Mouse (Mus musculus) liver (tissue): ENCODE data around the gene Taf5l.
A peak's percentile ranks its signal among the peaks of the same experiment; 100 is the strongest.
"Not testable (repeated sequence)": the region's sequence is repeated elsewhere in the genome, so short reads cannot be mapped to it uniquely, and the experiment has no call there.

Experiments used
- DNase-seq: peaks from one replicate; pipeline ENCODE4 v3.0.0-alpha.2; 2020; ENCODE audit warnings: mixed read lengths

The Taf5l gene

DNA sequence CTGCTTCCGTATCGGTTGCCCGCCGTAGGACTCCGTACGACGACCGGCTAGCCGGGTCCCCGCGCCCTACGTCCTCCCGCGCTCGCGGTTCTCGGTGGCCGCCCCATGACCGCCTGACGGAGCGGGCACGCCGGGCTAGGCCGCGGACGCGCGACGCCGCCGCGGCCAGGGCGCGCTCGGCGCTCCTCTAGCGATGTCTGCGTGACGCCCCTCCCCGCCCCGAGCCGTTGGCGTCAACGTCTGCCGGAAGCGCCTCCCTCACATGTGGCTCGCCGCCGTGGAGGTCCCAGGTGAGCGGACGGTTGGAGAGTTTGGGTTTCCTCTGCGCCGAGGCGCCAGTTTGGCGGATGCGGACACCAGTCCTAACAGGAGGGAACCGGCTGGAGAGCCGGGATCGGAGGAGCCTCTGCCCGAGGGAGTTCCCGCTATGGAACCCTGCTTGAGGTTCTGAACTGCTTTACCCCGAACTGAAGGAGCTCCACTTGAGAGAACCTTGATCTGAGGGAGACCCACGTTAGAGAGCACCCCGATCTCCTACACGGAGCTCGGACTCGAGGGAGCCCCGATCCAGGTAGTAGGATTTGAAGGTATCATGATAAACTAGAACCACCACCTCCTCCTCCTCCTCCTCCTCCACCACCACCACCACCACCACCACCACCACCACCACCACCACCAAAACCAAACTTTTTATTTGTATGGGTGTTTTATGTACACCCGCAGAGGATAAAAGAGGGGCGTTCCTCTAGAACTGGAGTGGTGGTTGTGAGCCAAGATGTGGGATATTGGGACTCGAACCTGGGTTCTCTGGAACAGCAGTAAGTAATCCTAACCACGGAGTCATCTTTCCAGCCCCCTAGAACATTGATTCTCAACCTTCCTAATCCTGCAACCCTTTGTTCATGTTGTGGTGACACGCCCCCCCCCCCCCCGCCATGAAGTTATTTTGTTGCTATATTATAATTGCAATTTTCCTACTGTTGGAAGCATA lies at the start of gene Taf5l, which contains the start of gene Urb2:
TSS of gene Taf5l (minus strand) at position 161 of the 991 bp plus-strand sequence.
TSS of gene Urb2 (plus strand) at position 272 of the 991 bp plus-strand sequence.
- DNase-seq: peak; percentile 93

DNA sequence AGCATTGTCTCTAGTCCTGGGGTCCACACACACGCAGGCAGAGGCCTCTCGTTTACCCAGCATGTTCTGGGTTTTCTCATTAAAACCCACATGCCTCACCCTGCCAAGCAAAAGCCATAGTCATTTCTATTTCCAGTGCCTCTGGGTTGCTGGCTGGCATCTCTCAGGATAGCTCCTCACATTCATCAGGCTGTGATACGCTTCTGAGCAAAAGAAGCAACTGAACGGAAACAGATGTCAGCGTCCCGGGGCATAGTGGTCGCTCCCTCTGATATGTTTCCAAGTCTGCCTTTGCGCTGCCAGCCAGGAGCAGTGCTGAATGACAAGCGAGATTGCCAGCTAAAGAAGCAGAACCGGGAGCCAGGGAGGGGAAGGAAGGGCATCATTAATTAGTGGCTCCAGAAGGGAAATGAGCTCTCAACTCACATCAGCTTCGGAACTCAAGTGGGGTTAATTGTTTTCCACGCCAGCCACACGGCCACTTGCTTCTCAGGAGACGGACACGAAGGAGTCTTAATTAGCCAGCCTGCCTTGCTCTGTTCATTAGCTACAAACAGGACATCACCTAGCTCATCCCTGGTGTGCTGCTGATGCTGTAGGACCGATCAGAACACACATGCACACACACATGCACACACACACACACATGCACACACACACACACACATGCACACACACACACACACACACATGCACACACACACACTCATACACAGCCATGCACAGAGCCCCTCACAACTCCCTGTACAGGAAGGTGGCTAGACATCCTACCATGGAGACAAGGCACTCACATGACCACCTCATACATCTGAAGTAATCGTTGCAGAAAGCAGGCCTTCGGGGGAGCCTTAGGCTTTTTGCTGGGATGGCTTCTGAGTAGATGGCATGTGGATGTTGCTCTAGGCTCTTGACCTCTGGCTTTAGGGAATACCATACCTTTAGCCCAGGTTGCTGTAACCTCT lies 49.4 kb upstream of the Taf5l start:
- no peak for DNase-seq

DNA sequence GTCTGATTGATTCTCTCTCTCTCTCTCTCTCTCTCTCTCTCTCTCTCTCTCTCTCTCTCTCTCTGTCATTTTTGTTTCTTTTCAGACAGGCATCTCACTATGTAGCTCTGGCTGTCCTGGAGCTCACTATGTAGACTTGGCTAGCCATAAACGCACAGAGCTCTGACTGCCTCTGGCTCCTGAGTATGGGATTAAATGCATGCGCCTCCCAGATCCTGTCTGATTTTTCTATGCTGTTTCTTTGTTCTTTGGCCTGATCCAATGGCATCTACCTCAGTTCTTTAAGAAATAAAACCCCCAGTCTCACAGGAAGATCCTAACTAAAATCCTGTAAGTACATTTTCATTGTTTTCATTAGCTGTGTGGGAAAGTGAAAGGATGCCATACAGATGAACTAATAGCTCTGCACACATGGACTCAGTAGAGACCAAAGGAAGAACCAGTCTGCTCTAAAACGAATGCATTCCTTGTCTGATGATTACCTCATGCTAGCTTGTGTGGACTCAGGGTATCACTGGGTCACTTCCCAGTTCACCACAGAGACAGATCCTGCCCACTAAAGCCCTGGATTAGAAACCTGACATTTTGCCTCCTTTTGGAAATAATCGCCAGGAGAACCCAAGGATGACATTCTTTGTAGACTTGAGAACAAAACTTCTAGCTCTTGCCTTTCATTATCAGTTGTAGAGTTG lies 46.0 kb upstream of the Taf5l start:
- DNase-seq: no peak

DNA sequence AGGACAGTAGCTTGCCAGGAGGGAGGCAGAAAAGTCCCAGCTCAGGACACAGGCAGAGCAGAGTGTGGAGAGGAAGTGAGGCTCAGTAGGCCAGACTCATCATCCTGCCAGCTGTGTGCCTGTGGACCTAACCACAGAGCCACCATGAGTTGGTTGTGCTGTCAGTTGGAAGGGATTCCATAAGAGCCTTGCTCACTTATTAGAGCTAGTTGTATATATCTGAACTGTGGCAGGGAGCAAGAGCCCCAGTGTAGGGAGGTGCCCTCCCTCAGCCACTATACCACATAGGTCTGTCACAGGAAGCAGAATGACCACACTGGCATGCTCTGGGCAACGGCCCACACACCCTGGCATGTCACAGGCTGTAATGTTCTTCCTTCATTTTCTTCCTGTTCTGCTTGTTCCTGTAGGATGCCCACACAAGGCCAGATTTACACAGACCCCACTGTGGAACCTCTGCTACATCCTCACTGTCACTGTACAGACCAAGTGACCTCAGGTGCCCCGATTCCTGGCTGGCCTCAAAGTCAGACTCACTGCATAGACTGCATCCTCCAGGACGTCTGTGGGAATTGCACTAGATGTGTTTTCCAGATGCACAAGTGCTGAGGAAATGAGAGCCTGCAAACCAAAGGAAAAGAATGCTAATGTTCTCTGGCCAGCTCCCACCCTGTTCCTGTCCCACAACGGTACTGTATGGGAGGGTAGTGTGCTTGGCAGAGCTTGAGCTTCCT lies 45.3 kb upstream of the Taf5l start:
- DNase-seq: no peak

DNA sequence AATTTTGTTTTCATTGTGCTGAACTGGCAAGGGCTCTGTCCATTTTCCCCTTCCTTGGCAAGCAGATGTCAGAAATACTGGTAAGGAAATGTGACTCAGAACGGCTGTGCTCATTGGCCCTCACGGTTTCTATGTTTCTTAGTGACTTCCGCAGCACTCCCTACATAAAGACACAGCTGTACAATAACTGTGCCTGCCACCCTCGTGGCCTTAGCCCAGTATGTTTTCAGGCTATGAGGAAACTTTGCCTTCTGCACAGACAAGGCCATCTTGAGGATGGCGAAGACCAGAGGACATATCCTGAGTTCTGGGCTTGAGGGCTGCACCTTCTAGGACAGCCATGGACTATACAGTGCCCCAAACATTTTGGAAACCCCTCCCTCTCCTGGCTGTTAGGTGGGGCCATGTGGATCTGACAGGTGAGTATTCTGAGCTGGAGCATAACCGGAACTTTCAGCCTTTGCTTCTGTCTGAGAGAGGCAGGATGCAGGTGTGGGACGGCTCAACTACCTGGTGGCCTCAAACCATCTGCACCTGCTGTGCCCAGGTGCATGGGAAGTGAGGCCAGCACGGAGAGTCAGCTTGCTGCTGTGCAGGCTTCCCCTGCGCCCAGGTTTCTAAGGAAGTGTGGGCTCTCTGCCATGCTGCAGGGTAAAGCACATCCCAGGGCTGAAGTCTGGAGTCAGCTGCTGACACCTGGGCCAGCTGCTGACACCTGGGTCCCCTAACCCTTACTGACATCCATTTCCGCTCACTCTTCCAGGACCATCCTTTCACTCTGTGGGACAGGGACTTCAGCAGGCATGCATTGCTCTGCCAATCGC lies 35.8 kb upstream of the Taf5l start:
- DNase-seq: no peak

DNA sequence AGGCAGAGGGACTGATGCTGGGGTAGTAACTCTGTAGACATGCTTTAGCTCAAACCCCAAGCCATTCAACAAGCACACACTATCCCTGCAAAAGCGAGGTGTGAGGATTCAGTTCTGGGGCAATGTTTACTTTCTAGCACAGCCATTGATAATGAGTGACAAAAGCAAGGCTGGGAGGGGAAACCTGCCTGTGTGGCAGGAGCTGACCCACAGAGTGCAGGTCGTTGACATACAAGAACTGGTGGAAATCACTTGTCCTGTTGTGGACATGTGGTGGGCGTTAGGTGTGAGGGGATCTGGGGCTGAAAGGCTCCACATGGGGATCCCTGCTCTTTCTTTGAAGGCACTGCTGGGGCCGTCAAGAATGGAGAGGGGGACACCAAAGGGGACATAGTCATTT lies 31.4 kb upstream of the Taf5l start:
- no peak for DNase-seq

DNA sequence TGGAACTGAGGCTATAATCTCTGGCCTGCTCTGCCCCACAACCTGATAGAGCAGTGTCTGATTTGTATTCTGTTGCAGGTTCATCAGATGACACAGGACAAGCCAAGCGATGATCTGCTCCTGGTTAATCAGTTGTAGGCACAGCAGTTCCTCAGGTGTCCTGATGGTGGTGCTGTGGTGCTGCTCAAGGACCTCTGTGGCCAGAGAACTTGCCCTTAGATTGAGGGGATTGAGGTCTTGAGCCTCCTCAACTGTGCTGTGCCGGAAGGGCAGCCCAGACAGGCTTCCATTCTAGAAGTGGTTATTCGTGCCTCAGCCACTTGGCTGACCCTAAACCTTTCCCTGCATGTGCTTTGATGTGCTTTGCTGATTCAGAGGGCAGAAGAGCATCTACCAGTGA lies 30.9 kb upstream of the Taf5l start:
- DNase-seq: peak; percentile 69

DNA sequence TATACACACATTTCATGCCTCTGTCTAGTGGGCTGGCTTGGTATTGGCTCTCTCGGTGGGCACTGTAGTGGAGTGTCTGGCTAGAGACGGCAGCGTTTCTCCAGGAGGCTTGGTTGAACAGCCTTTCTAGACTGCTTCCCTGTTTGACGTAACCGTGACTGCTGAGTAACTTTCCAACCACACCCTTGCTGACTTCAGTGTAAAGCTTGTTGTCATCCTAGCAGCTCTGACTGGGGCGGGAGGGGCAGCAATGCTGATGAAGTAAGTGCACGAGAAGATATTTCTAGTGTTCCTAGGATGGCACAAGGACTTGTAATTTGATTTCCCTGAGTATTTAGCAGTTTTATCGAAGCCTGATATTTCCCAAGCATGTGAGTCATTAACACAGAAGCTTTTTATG lies 24.7 kb upstream of the Taf5l start:
- peak; percentile 60 for DNase-seq

DNA sequence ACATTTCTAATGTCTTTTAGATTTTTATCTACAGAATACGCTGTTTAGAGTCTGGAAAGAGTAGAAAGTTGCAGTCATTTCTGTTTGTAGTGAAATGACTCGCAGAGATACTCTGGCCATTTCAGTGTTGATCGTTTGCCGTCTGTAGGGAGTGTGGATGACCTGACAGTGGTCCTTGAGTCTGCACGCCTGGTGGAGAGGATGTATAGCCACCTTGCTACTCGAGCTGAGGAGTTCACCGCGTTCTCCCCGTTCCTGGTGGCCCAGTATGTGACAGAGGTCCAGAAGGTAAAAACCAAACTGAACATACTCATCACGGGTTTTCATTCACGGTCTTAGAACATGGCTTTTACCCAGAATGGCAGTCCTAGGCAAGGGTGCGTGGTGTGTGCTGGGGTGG lies 23.7 kb upstream of the Taf5l start:
- DNase-seq: no peak

DNA sequence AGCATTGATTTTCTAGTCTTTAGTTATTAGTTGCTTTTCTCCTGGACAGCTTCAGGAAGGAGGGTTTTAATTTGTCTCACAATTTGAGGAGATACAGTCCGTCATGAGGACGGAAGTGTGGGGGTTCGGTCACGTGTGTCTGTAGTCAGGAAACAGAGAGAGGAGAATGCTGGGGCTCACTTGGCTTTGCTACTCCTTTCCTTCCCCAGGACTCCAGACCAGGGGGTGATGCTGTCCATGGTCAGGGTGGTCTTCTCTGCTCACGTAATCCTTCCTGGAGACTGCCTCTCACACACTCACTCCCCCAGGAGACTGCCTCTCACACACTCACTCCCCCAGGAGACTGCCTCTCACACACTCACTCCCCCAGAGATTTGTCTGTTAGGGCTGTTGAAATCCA lies 23.2 kb upstream of the Taf5l start:
- no peak for DNase-seq

DNA sequence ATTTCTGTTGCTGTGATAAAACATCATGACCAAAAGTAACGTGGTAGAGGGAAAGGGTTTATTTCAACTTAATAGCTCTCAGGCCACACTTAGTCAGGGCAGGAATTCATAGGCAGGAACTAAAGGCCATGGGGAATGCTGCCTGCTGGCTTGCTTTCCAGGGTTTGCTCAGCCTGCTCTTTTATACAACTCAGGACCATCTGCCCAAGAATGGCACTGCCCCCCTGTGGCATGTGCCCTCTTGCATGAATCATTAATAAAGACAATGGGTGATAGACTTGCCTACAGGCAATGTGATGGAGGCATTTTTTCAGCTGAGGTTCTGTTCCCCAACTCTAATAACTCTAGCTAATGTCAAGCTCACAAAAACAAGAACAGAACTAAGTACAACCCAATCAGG lies 21.0 kb upstream of the Taf5l start:
- DNase-seq: no peak

DNA sequence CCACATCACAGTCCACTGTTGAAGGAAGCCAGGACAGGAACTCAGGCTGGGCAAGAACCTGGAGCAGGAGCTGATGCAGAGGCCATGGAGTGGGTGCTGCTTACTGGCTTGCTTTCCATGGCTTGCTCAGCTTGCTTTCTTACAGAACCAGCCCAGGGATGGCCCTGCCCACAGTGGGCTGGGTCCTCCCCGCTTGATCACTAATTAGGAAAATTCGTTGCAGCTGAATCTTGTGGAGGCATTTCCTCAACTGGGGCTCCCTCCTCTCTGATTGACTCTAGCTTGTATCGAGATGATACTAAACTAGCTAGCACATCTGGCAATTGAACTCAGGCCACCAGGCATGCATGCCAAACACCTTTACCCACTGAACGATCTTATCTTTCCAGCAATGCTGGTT lies 18.2 kb upstream of the Taf5l start:
- no peak for DNase-seq

DNA sequence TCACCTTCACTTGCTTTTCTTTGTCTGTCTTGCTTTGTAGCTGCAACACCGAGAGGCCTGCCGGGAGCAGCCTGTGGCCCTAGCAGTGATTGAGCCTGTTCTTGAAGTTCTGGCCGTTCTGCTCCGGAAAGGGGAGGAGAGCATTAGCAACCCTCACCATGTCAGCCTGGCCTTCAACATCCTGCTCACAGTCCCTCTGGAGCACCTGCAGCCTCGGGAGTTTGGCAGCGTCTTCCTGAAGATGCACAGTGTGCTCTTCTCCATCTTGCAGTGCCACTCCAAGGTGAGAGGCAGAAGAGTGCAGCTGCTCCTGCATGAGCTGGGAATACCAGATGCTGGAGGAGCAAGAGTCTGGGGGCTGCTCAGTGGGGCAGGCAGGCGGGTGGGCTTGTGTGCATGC lies 16.9 kb upstream of the Taf5l start:
- no peak for DNase-seq

DNA sequence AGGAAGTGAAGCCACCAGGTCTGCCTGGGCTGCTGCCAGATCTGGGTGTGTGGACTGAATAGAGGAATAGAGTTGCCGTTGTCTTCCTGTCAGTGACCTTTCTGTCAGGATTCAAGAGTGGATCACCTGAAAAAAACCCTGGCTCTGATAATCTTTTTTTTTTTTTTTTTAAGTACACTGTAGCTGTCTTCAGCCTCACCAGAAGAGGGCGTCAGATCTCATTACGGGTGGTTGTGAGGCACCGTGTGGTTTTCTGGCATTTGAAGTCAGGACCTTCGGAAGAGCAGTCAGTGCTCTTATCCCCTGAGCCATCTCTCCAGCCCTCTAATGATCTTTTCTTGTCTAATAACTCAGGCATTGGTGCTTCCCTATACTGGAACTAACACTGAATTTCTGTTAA lies 12.2 kb upstream of the Taf5l start:
- DNase-seq: no peak

DNA sequence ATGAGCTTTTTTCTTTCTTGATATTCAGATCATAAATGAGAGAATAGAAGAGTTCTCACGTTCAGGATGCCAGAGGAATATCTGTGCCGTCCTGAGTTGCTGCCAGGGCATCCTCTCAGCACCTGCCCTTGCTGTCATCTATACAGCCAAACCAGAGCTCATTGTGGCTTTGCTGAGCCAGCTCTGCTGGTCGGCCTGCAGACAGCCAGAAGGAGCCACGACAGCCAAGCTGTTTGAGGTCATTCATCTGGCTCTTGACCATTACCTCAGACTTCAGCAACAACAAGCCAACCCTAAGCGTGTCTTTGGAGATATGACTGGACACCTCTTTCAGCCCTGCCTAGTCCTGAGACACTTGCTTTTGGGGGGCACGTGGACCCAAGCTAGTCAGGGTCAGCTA lies 6.6 kb upstream of the Taf5l start:
- no peak for DNase-seq

DNA sequence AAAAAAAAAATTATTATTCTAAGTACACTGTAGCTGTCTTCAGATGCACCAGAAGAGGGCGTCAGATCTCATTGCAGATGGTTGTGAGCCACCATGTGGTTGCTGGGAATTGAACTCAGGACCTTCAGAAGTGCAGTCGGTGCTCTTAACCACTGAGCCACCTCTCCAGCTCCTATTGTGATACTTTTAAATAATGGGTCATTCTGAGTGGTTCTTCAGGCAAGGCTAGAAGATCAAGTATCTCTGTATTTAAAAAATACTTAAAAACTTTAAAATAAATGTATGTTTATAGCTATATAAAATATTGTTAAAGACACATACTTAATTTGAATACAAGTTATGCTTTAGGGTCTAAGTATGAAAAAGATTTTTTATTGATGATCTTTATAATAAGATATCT lies 5.1 kb upstream of the Taf5l start:
- DNase-seq: not testable (repeated sequence)

DNA sequence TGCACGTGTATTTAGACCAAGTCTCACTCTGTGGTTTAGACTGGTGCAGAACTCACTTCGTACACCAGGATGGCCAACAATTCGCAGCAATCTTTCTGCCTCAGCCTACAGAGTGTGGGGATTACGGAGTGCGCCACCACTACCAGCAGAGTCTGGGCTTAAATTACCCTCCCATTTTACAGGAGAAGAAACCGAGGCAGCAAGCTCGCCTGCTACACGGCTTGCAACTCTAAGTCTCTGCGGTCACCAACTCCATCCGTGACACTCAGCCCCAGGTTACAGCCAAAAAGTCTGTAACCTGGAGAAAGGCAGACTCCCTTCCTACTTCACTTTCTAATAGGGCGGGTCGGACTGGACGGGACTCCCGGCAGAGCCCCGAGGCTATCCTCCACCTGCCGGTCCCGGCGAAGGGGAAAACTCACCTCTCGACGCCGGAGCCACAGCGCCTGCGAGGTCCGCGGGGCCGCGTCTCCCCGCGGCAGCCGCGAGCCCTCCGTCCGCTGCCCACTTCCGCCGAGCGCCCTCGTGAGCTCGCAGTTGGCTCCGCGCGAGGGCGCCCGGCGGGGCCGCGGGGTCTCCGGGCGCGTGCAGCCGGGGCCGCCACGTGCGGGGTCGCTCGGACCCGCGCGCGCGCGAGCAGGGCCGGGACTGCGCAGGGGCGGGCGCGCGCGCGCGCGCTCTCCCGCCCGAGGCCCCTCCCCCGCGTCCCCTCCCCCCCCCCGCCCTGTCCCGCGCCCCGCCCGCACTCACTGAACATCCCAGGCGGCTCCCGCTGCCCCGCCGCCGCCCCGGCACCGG lies 559 bp downstream of the Taf5l start:
- DNase-seq: peak; percentile 82

DNA sequence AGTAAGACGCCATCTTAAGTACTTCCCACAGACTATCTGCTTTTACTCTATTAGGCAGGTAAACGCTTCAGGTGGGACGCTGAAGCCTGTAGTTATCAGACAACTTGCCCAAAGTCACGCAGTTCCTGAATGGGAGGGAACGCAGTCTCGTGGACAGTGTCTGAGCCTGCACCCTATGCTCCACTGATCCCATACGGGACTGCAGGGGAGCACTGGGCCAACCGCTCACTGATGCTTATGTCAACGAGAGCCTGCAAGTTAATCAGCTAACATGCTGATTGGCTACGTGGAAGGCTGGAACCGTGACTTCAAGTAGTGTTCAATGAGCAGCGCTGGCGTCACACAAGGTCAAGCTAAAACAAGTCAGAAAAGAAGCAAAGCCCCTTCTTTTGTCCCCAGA lies 1.4 kb downstream of the Taf5l start:
- DNase-seq: peak; percentile 80

DNA sequence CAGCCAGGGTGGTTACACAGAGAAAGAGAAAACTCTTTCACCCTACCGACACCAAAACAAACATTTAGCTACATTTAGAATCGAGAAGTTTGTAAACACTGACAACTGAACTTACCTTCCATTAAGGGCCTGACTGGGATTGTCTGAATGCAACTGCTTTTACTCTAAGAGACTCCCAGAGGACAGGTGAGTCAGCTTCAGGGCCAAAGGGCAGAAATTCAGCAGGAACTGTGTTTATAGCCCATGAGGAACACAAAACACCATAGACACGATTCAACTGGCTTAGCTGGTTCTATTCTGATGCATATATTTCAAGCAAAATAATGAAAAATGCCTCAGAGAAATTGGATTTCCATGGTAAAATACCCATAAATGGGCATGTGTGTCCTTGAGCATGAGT lies 6.4 kb downstream of the Taf5l start:
- no peak for DNase-seq

DNA sequence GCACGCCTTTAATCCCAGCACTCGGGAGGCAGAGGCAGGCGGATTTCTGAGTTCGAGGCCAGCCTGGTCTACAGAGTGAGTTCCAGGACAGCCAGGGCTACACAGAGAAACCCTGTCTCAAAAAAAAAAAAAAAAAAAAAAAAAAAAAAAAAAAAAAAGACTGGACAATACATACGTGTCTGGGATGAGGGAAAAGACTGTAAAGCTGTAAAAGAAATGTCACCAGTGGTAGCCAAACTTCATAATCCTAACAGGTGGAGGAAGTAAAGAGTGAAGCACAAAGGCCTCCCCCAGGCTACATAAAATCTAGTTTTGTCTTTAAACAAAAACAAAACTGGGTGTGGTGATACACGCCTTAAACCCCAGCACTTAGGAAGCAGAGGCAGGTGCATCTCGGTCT lies 6.9 kb downstream of the Taf5l start:
- not testable (repeated sequence) for DNase-seq
